Mouse (Mus musculus) heart, embryonic 10.5 days (tissue): ENCODE results near the gene Pappa. TPM values are rescaled to one million over a fixed set of nuclear protein-coding genes. Genes with fewer than 3 reads are reported as not detected.

Experiments used
- DNase-seq: peaks from one replicate; pipeline ENCODE4 v3.0.0-alpha.2; 2017; ENCODE audit warnings: low spot score
- H3K27ac ChIP-seq: fragments of 300-500 bp; sonication (generic); 2 replicates; pipeline ENCODE4 v1.5.1; 2016; ENCODE audit warnings: mild to moderate bottlenecking
- H3K27me3 ChIP-seq: fragments of 300-500 bp; sonication (generic); 2 replicates; pipeline ENCODE4 v1.6.1; 2016; ENCODE audit warnings: mild to moderate bottlenecking; ENCODE audit not compliant: poor library complexity, insufficient read depth, severe bottlenecking
- H3K36me3 ChIP-seq: fragments of 300-500 bp; sonication (generic); 2 replicates; pipeline ENCODE4 v1.6.1; 2016; ENCODE audit warnings: mild to moderate bottlenecking, moderate library complexity
- H3K4me1 ChIP-seq: fragments of 300-500 bp; sonication (generic); 2 replicates; pipeline ENCODE4 v1.6.1; 2016; ENCODE audit warnings: mild to moderate bottlenecking
- H3K4me3 ChIP-seq: fragments of 300-500 bp; sonication (generic); 2 replicates; pipeline ENCODE4 v1.5.1; 2016; ENCODE audit warnings: mild to moderate bottlenecking, moderate library complexity
- H3K9me3 ChIP-seq: fragments of 300-500 bp; sonication (generic); 2 replicates; pipeline ENCODE4 v1.6.1; 2016; ENCODE audit warnings: mild to moderate bottlenecking, moderate library complexity
- WGBS: fragments of 180-500 bp; shearing (Covaris S2); methylation state at CpG from one replicate; pipeline ENCODE4 v1.1.7; 2016; 5-methylcytosine and 5-hydroxymethylcytosine counted together
- polyA plus RNA-seq: library from polyadenylated mRNA; unstranded; fragments of >200 nt; fragmentation: Nextera tagmentation; extraction: Ambion mirVana; gene quantifications from 2 replicates; pipeline ENCODE4 v1.2.1, GENCODE M21; 2016

The Pappa gene
- polyA plus RNA-seq, 1 experiment from 2014 or later: 1.1 TPM

GRCm38 (mm10) chr4:65132657-65133056 is 8.7 kb downstream of the Pappa start:
- 74% methylated on average over 3 of the region's 3 CpGs for WGBS
- peaks cover 19% of the 10 kb centered on the region for H3K27me3 ChIP-seq
- no peaks in the 10 kb centered on the region for H3K9me3 ChIP-seq
- no peak overlapping the region for H3K27ac ChIP-seq
- H3K36me3 ChIP-seq: no peaks in the 10 kb centered on the region
- no peak for DNase-seq
- no peaks in the 10 kb centered on the region for H3K4me1 ChIP-seq
- no peak overlapping the region for H3K4me3 ChIP-seq

- Histone ChIP-seq H3K9me3 (no peaks in the 10 kb centered on the region), H3K36me3 (no peaks in the 10 kb centered on the region), H3K4me3 (no peak overlapping the region), H3K27ac (no peak overlapping the region), H3K4me1 (no peaks in the 10 kb centered on the region), H3K27me3 (peaks cover 2% of the 10 kb centered on the region; the same call in 1 of the 2 replicates)
- no peak for DNase-seq
- 77% methylated on average over 5 of the region's 5 CpGs for WGBS
These were observed 10.4 kb downstream of the Pappa start for GRCm38 (mm10) chr4:65134358-65134757.

GRCm38 (mm10) chr4:65135109-65135508 is 11.1 kb downstream of the Pappa start:
- H3K9me3 ChIP-seq: no peaks in the 10 kb centered on the region
- no peak for DNase-seq
- WGBS: 71% methylated on average over 5 of the region's 5 CpGs
- H3K36me3 ChIP-seq: no peaks in the 10 kb centered on the region
- no peak overlapping the region for H3K4me3 ChIP-seq
- no peak overlapping the region for H3K27ac ChIP-seq
- H3K27me3 ChIP-seq: no peaks in the 10 kb centered on the region
- H3K4me1 ChIP-seq: no peaks in the 10 kb centered on the region

DNA sequence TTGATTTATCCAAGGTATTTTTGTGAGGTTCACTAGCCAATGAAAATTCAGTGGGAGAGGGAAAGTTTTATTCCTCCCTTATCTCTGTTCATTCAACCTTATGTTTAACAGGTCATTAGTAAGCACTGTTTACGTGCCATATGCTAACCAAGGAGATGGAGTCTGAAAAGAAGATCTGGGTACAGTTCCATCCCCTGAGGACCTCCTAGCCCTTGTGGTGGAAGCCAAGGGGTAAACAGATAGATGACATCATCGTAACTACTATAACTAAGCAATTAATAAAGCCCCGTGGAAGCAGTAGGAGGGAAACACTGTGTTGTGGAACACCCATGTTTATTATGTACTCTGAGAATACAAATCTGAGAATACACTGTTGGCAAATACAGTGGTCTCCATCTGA is 12.6 kb downstream of the Pappa start:
- no peak for DNase-seq
- no peaks in the 10 kb centered on the region for H3K9me3 ChIP-seq
- H3K4me3 ChIP-seq: no peak overlapping the region
- H3K4me1 ChIP-seq: no peaks in the 10 kb centered on the region
- no peak overlapping the region for H3K27ac ChIP-seq
- WGBS: 85% methylated on average over 3 of the region's 3 CpGs
- no peaks in the 10 kb centered on the region for H3K27me3 ChIP-seq
- H3K36me3 ChIP-seq: no peaks in the 10 kb centered on the region

- Histone ChIP-seq H3K9me3 (no peaks in the 10 kb centered on the region), H3K36me3 (no peaks in the 10 kb centered on the region), H3K27ac (no peak overlapping the region), H3K4me3 (no peak overlapping the region), H3K4me1 (no peaks in the 10 kb centered on the region), H3K27me3 (no peaks in the 10 kb centered on the region)
- no peak for DNase-seq
- 48% methylated on average over 1 of the region's 1 CpGs for WGBS
These were observed 23.0 kb downstream of the Pappa start for GRCm38 (mm10) chr4:65146936-65147335.

DNA sequence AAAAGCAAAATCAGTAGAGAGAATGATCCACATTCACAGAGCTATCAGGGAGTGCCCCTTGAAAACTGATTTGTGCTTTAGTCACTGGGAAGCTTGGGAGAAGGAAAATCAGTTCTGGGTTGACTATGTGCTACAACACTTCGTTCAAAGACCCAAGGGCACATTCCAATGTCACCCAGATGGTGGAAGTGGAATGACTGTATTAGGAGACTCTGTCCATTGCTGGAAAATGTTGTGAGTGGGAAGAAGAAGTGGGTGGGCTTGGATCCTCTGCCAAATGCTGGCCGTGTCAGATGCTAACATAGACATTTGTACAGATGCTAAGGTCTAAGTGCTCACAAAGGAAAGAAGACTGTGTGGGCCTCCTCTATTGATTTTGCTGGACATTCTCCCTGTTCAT is 29.6 kb downstream of the Pappa start:
- no peak overlapping the region for H3K27ac ChIP-seq
- no peak for DNase-seq
- H3K9me3 ChIP-seq: no peaks in the 10 kb centered on the region
- no peaks in the 10 kb centered on the region for H3K4me1 ChIP-seq
- H3K27me3 ChIP-seq: no peaks in the 10 kb centered on the region
- no peak overlapping the region for H3K4me3 ChIP-seq
- 69% methylated on average over 2 of the region's 2 CpGs for WGBS
- H3K36me3 ChIP-seq: no peaks in the 10 kb centered on the region

GRCm38 (mm10) chr4:65156231-65156630 is 32.3 kb downstream of the Pappa start:
- Histone ChIP-seq H3K9me3 (no peaks in the 10 kb centered on the region), H3K4me3 (no peak overlapping the region), H3K4me1 (peaks cover 5% of the 10 kb centered on the region), H3K27ac (no peak overlapping the region), H3K36me3 (no peaks in the 10 kb centered on the region), H3K27me3 (no peaks in the 10 kb centered on the region)
- 86% methylated on average over 10 of the region's 10 CpGs for WGBS
- DNase-seq: no peak

DNA sequence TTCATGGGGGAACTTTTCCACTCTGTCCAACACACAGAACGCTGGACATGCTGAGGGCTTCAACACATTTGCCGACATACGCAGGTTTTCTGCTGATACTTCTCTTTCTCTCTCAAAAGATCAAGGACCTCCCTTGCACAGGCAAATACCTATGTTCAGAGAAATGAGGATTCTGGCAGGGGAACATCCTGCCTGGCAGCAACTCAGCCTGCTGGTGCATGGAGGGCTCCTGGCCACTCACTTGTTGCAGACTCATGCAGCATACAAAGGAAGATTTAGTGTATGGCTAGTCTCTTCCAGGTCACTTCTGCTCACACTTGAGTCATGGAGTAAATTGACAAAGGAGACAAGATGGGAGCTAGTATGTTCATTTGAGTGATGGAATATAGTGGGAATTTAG is 34.7 kb downstream of the Pappa start:
- Histone ChIP-seq H3K36me3 (no peaks in the 10 kb centered on the region), H3K27me3 (no peaks in the 10 kb centered on the region), H3K9me3 (no peaks in the 10 kb centered on the region), H3K4me1 (peaks cover 5% of the 10 kb centered on the region), H3K4me3 (no peak overlapping the region), H3K27ac (no peak overlapping the region)
- 77% methylated on average over 3 of the region's 3 CpGs for WGBS
- DNase-seq: no peak

GRCm38 (mm10) chr4:65159481-65159880 is 35.5 kb downstream of the Pappa start:
- H3K9me3 ChIP-seq: no peaks in the 10 kb centered on the region
- no peak for DNase-seq
- peaks cover 5% of the 10 kb centered on the region for H3K4me1 ChIP-seq
- no peaks in the 10 kb centered on the region for H3K27me3 ChIP-seq
- no peak overlapping the region for H3K4me3 ChIP-seq
- H3K36me3 ChIP-seq: no peaks in the 10 kb centered on the region
- H3K27ac ChIP-seq: peak overlapping the region; percentile 42; the same call in 1 of the 2 replicates
- 54% methylated on average over 5 of the region's 5 CpGs for WGBS

- 65% methylated on average over 3 of the region's 3 CpGs for WGBS
- Histone ChIP-seq H3K4me3 (no peak overlapping the region), H3K36me3 (no peaks in the 10 kb centered on the region), H3K27ac (no peak overlapping the region), H3K27me3 (no peaks in the 10 kb centered on the region), H3K4me1 (peaks cover 5% of the 10 kb centered on the region), H3K9me3 (no peaks in the 10 kb centered on the region)
- DNase-seq: no peak
These were observed 39.7 kb downstream of the Pappa start for GRCm38 (mm10) chr4:65163698-65164097.

DNA sequence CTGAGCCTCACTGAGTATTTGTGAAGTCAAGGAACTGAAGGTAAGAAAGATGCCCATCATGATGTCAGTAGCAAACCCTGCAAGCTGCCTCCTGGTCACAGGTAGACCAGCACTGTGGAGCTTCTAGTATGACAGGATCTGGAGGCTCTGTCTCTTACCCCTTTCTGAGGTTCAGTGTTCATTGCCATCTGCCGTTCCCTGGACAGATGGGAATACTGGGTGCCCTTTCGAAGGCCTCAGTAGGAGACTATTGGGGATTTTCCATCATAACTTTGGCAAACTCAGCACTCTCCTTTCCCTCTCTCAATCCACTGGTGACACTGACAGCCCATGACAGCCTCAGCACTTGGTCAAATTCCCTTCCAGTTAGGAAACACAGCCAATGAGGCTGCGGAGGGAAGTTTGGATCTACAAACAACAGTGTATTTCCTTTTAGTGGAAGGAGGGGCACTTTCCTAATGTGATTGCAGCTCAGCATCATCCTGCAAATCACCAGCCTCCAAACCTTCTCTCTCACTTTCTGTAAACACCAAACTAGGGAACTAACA is 42.4 kb downstream of the Pappa start:
- no peaks in the 10 kb centered on the region for H3K27me3 ChIP-seq
- H3K4me1 ChIP-seq: no peaks in the 10 kb centered on the region
- no peak overlapping the region for H3K4me3 ChIP-seq
- DNase-seq: no peak
- no peak overlapping the region for H3K27ac ChIP-seq
- no peaks in the 10 kb centered on the region for H3K9me3 ChIP-seq
- 79% methylated on average over 3 of the region's 3 CpGs for WGBS
- H3K36me3 ChIP-seq: no peaks in the 10 kb centered on the region

DNA sequence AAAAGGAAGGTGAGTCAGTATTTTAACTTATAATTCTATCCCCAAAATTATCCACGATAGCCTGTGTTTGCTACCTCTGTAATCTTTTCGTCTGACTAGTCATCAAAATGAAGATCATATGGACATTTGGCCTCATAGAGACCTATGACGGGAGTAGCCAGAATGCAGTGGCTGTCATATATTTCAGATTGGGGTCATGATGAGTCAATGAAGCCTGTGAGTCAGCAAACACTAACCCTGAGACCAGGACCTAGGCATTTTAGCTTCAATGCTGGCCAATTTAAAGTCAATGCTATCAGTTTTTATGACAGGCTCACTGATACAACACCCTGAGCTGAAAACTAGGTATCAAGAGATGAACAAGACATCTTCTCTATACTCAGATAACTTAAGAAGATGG is 50.5 kb downstream of the Pappa start:
- H3K9me3 ChIP-seq: no peaks in the 10 kb centered on the region
- no peak for DNase-seq
- WGBS: 82% methylated on average over 3 of the region's 3 CpGs

GRCm38 (mm10) chr4:65178146-65178545 is 54.2 kb downstream of the Pappa start:
- Histone ChIP-seq H3K27ac (no peak overlapping the region), H3K27me3 (no peaks in the 10 kb centered on the region), H3K36me3 (no peaks in the 10 kb centered on the region), H3K4me3 (no peak overlapping the region), H3K4me1 (no peaks in the 10 kb centered on the region), H3K9me3 (no peaks in the 10 kb centered on the region)
- DNase-seq: no peak
- 27% methylated on average over 1 of the region's 1 CpGs for WGBS

More for the DNA sequence above, 50.5 kb downstream of the Pappa start:
- no peak overlapping the region for H3K27ac ChIP-seq
- H3K4me1 ChIP-seq: no peaks in the 10 kb centered on the region
- H3K36me3 ChIP-seq: no peaks in the 10 kb centered on the region
- H3K4me3 ChIP-seq: no peak overlapping the region
- H3K27me3 ChIP-seq: no peaks in the 10 kb centered on the region

DNA sequence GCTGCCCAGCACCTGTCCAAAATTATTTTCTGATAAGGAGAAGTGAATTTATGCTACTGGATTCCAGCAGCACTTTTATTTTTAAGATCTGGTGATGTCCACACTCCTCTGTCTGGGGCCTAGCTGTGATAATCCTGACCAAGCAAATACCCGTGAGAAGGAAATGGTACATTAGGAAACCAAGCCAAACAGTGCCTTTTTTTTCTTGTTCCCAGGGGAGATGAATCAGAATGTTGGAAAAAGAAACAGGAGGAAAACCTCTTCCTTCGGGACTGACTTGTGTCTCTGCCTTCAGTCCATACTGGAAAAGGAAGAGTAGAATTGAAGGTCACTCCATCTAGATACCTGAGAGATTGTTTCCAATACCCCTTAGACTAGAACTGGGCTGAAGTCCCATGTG is 63.3 kb downstream of the Pappa start:
- WGBS: 41% methylated on average over 2 of the region's 2 CpGs
- no peak for DNase-seq
- no peaks in the 10 kb centered on the region for H3K27me3 ChIP-seq

More for the DNA sequence above, 63.3 kb downstream of the Pappa start:
- Histone ChIP-seq H3K27ac (no peak overlapping the region), H3K4me3 (no peak overlapping the region), H3K9me3 (no peaks in the 10 kb centered on the region), H3K36me3 (no peaks in the 10 kb centered on the region), H3K4me1 (no peaks in the 10 kb centered on the region)
